Mouse (Mus musculus): ENCODE measurements around the gene Olfr482. TPM values are rescaled to one million over a fixed set of nuclear protein-coding genes. Genes with fewer than 3 reads are reported as not detected.

The Olfr482 gene
- polyA plus RNA-seq, 1 experiment from 2014 or later, result 0.26 TPM

Other genes with a start within 250 kb of the Olfr482 start
- not detected in 2 replicates for gene Olfr472, start 199.7 kb downstream of the Olfr482 start, polyA plus RNA-seq (2015; fragmentation: Nextera tagmentation; extraction: Ambion mirVana)
- gene Olfr473, start 167.1 kb downstream of the Olfr482 start, polyA plus RNA-seq (2015; fragmentation: Nextera tagmentation; extraction: Ambion mirVana), result not detected in 2 replicates
- not detected in 2 replicates for gene Olfr474, start 142.9 kb downstream of the Olfr482 start, polyA plus RNA-seq (2015; fragmentation: Nextera tagmentation; extraction: Ambion mirVana)
- gene Olfr476, start 132.8 kb downstream of the Olfr482 start, polyA plus RNA-seq (2015; fragmentation: Nextera tagmentation; extraction: Ambion mirVana), result not detected in 2 replicates
- not detected in 2 replicates for gene Olfr477, start 110.9 kb downstream of the Olfr482 start, polyA plus RNA-seq (2015; fragmentation: Nextera tagmentation; extraction: Ambion mirVana)
- gene Olfr478, start 63.6 kb downstream of the Olfr482 start, polyA plus RNA-seq (2015; fragmentation: Nextera tagmentation; extraction: Ambion mirVana), result not detected in 2 replicates
- not detected in 2 replicates for gene Olfr479, start 46.9 kb downstream of the Olfr482 start, polyA plus RNA-seq (2015; fragmentation: Nextera tagmentation; extraction: Ambion mirVana)
- not detected in 2 replicates for gene Olfr480, start 30.2 kb downstream of the Olfr482 start, polyA plus RNA-seq (2015; fragmentation: Nextera tagmentation; extraction: Ambion mirVana)
- gene Olfr481, start 17.7 kb downstream of the Olfr482 start, polyA plus RNA-seq (2015; fragmentation: Nextera tagmentation; extraction: Ambion mirVana), result not detected in 2 replicates
- gene Olfr483, start 3.3 kb upstream of the Olfr482 start, polyA plus RNA-seq (2015; fragmentation: Nextera tagmentation; extraction: Ambion mirVana), result not detected in 2 replicates
- gene Olfr484, start 29.9 kb upstream of the Olfr482 start, polyA plus RNA-seq (2015; fragmentation: Nextera tagmentation; extraction: Ambion mirVana), result not detected in 2 replicates
- not detected in 2 replicates for gene Olfr485, start 62.3 kb upstream of the Olfr482 start, polyA plus RNA-seq (2015; fragmentation: Nextera tagmentation; extraction: Ambion mirVana)
- not detected in 2 replicates for gene Olfr486, start 75.2 kb upstream of the Olfr482 start, polyA plus RNA-seq (2015; fragmentation: Nextera tagmentation; extraction: Ambion mirVana)
- gene Olfr487, start 117.0 kb upstream of the Olfr482 start, polyA plus RNA-seq (2015; fragmentation: Nextera tagmentation; extraction: Ambion mirVana), result not detected in 2 replicates
- gene Olfr488, start 160.8 kb upstream of the Olfr482 start, polyA plus RNA-seq (2015; fragmentation: Nextera tagmentation; extraction: Ambion mirVana), result not detected in 2 replicates
- not detected in 2 replicates for gene Olfr490, start 191.3 kb upstream of the Olfr482 start, polyA plus RNA-seq (2015; fragmentation: Nextera tagmentation; extraction: Ambion mirVana)
- not detected in 2 replicates for gene Olfr491, start 215.9 kb upstream of the Olfr482 start, polyA plus RNA-seq (2015; fragmentation: Nextera tagmentation; extraction: Ambion mirVana)
- gene Olfr492, start 226.1 kb upstream of the Olfr482 start, polyA plus RNA-seq (2015; fragmentation: Nextera tagmentation; extraction: Ambion mirVana), result not detected in 2 replicates
- not detected in 2 replicates for gene Olfr493, start 249.4 kb upstream of the Olfr482 start, polyA plus RNA-seq (2015; fragmentation: Nextera tagmentation; extraction: Ambion mirVana)

Measured in hindbrain, embryonic 16.5 days (tissue).